Mouse (Mus musculus) megakaryocyte, embryonic 14.5 days (primary cell): ENCODE measurements around the gene Whrn.

ENCODE experiments used
- FLI1 ChIP-seq: IDR thresholded peaks from 2 replicates; pipeline ENCODE4 v1.6.1; 2012; ENCODE audit warnings: low read length, inconsistent platforms, mixed read lengths
- GATA1 ChIP-seq: IDR thresholded peaks from 3 replicates; pipeline ENCODE4 v1.6.1; 2012; ENCODE audit warnings: mixed read lengths, low read length, inconsistent platforms, borderline replicate concordance

DNA sequence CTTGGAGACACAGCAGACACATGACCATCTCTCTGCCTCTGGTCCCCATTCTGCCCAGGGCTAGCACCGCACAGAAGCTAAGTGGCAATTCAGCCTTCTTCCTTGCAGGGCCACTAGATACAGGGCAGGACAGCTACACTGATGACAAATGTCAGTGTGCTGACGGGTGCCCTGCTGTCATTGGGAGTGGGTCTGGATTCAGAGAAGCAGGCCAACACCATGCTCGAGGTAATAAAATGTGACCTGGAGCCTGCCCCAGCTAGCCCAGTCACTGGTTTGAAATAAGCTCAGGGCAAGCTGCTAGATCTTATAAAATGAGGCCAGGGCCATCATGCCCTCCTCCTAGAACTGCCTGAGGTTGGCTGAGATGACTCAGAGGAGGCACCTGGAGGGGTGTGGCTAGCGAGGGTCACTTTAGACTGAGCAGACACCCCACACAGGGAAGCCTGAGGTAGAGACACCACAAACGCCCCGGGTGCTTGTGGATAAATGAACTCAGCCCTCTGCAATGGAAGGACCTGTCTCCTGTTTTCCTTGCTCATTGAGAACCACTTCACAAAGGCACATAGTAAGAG, 41.8 kb downstream of the Whrn start:
- TF ChIP-seq GATA1 (no peak), FLI1 (no peak)
